Mouse (Mus musculus) megakaryocyte-erythroid progenitor cell, adult 5-6 weeks (primary cell): ENCODE results near the gene Ammecr1. TPM values are rescaled to one million over a fixed set of nuclear protein-coding genes. Genes with fewer than 3 reads are reported as not detected.
A peak's percentile ranks its signal among the peaks of the same experiment; 100 is the strongest.

ENCODE experiments used
- ATAC-seq: replicated peaks from 2 replicates; pipeline ENCODE4 v1.8.0; 2016; ENCODE audit warnings: mild to moderate bottlenecking, inconsistent platforms; ENCODE audit not compliant: severe bottlenecking, poor library complexity, low FRiP score, low TSS enrichment
- total RNA-seq, 2 experiments: library from RNA; stranded (forward) in 1 of 2; stranded (reverse) in 1 of 2; fragments of 200-1000, 215-1000 nt in 1 of 2; fragments of >200 nt in 1 of 2; fragmentation: Nextera tagmentation in 1 of 2; gene quantifications; 2 replicates each; pipeline ENCODE4 v1.2.3; 2014 to 2017

Gene Ammecr1
- total RNA-seq, 2 experiments from 2014 or later: 44.6 to 72.0 TPM

- ATAC-seq: no peak
Observed at GRCm38 (mm10) chrX:142833164-142833796, 133.2 kb downstream of the Ammecr1 start.

- no peak for ATAC-seq
Observed at GRCm38 (mm10) chrX:142832221-142832620, 134.3 kb downstream of the Ammecr1 start.

- peak; percentile 41; the same call in 1 of the 2 replicates for ATAC-seq
Observed at GRCm38 (mm10) chrX:142830572-142830971, 136.0 kb downstream of the Ammecr1 start.

- ATAC-seq: peak; percentile 55; the same call in 1 of the 2 replicates
Observed at GRCm38 (mm10) chrX:142829866-142830470, 136.6 kb downstream of the Ammecr1 start.

GRCm38 (mm10) chrX:142829267-142829666 is 137.3 kb downstream of the Ammecr1 start:
- ATAC-seq: no peak

- ATAC-seq: no peak
Observed at GRCm38 (mm10) chrX:142828184-142828908, 138.2 kb downstream of the Ammecr1 start.

- no peak for ATAC-seq
Observed at GRCm38 (mm10) chrX:142827644-142828043, 138.9 kb downstream of the Ammecr1 start.

- ATAC-seq: no peak
Observed at GRCm38 (mm10) chrX:142825309-142825708, 141.2 kb downstream of the Ammecr1 start.

GRCm38 (mm10) chrX:142821846-142822245 is 144.7 kb downstream of the Ammecr1 start:
- ATAC-seq: no peak

GRCm38 (mm10) chrX:142821239-142821638 is 145.3 kb downstream of the Ammecr1 start:
- 0 out of 2 replicates have a peak, but pooled peaks have one; percentile 42 for ATAC-seq

- 0 out of 2 replicates have a peak, but pooled peaks have one; percentile 53 for ATAC-seq
Observed at GRCm38 (mm10) chrX:142818057-142818682, 148.4 kb downstream of the Ammecr1 start.

- peak; percentile 68; the same call in 1 of the 2 replicates for ATAC-seq
Observed at GRCm38 (mm10) chrX:142813146-142813545, 153.4 kb downstream of the Ammecr1 start.

GRCm38 (mm10) chrX:142808411-142808810 is 158.1 kb downstream of the Ammecr1 start:
- ATAC-seq: peak; percentile 74

- no peak for ATAC-seq
Observed at GRCm38 (mm10) chrX:142806620-142807061, 159.9 kb downstream of the Ammecr1 start.

- 0 out of 2 replicates have a peak, but pooled peaks have one; percentile 27 for ATAC-seq
Observed at GRCm38 (mm10) chrX:142806126-142806525, 160.4 kb downstream of the Ammecr1 start.

- ATAC-seq: no peak
Observed at GRCm38 (mm10) chrX:142804596-142804995, 161.9 kb downstream of the Ammecr1 start.
